Mouse (Mus musculus) ES-E14 (cell line): ENCODE results near the gene Pla2g5.

ENCODE experiments used
- CHD2 ChIP-seq: IDR thresholded peaks from 2 replicates; pipeline ENCODE4 v1.6.1; 2014; ENCODE audit warnings: mild to moderate bottlenecking, low read depth, low read length, inconsistent platforms
- HCFC1 ChIP-seq: IDR thresholded peaks from 2 replicates; pipeline ENCODE4 v1.6.1; 2012; ENCODE audit warnings: low read length, inconsistent platforms, borderline replicate concordance; ENCODE audit not compliant: insufficient read depth
- MAFK ChIP-seq: IDR thresholded peaks from 2 replicates; pipeline ENCODE4 v1.6.1; 2014; ENCODE audit warnings: mild to moderate bottlenecking, low read depth, low read length, inconsistent platforms; ENCODE audit not compliant: insufficient read depth
- ZC3H11A ChIP-seq: IDR thresholded peaks from 2 replicates; pipeline ENCODE4 v1.6.1; 2012; ENCODE audit warnings: low read depth, mild to moderate bottlenecking, inconsistent platforms, low read length, borderline replicate concordance
- ZNF384 ChIP-seq: IDR thresholded peaks from 2 replicates; pipeline ENCODE4 v1.6.1; 2012; ENCODE audit warnings: low read depth, low read length, inconsistent platforms

DNA sequence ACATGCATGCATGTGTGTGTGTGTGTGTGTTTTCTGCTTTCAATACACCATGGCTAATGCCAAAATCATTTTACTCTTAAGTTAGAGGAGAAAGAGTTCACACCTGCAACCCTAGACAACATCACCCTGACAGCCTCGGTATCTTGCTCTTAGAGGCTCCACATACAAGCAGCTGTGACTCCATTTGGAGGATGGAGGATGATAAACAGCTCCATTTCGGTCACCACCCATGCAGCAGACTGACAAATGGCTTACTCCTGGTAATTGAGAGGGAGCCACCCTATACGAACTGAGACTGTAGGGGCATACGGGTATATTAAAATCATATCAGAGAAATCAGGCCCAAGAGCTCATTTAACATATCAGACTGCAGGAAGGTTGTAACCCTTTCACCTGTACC lies 74.9 kb downstream of the Pla2g5 start:
- TF ChIP-seq ZC3H11A (no peak), MAFK (no peak), ZNF384 (no peak), HCFC1 (no peak), CHD2 (no peak)
